Mouse (Mus musculus): ENCODE results near the gene Zfp169. TPM values are rescaled to one million over a fixed set of nuclear protein-coding genes. Genes with fewer than 3 reads are reported as not detected.
"Not testable (repeated sequence)": the region's sequence is repeated elsewhere in the genome, so short reads cannot be mapped to it uniquely, and the experiment has no call there.

The Zfp169 gene
- total and polyA plus RNA-seq, 2 experiments, result 3.1 to 5.8 TPM

DNA sequence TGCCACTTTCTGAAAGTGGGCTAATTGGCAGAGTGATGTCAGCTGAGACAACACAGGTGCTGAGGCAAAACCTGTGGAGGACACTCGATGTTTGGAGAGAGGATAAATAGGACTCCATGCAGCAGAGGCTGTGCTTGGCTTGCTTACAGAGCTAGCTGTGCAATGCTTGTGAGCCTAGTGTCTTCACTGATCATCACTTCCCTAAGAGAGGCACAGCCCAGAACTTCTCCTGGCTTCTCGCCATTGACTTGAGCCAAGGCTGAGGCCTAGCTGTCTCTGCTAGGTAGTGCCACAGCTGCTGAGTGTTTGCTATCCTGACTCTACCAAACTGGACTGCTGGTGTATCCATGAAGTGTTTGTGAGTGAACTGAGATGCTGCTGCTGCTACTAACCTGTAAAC, 17.4 kb upstream of the Zfp169 start:
- H3K4me3 ChIP-seq (ENCODE audit: insufficient read depth, low read depth, low read length), result no peak overlapping the region
- 37% methylated on average over 2 of the region's 2 CpGs for WGBS
- peak; percentile 47 for DNase-seq (ENCODE audit: extremely low read depth, low read depth, low spot score)
- H3K79me2 ChIP-seq (ENCODE audit: control insufficient read depth, insufficient read depth, low read length), result no peaks in the 10 kb centered on the region
- H3K9ac ChIP-seq (ENCODE audit: low read depth, low read length), result no peak overlapping the region
- H3K36me3 ChIP-seq (ENCODE audit: control insufficient read depth, insufficient read depth, low read length), result peaks cover 15% of the 10 kb centered on the region
- H3K4me1 ChIP-seq (ENCODE audit: control insufficient read depth, insufficient read depth, low read length), result peaks cover 1% of the 10 kb centered on the region; the same call in 1 of the 2 replicates
- no peak overlapping the region for H3K27ac ChIP-seq (replicated peaks; ENCODE audit: insufficient read depth, low read depth, low read length)
- TF ChIP-seq POLR2A (IDR thresholded peaks at IDR 0.05; ENCODE audit: extremely low read depth, insufficient read depth, low read length) (no peak), CTCF (IDR thresholded peaks at IDR 0.05; ENCODE audit: low read depth, low read length) (no peak)
- no peaks in the 10 kb centered on the region for H3K27me3 ChIP-seq (ENCODE audit: control insufficient read depth, insufficient read depth, low read length)

DNA sequence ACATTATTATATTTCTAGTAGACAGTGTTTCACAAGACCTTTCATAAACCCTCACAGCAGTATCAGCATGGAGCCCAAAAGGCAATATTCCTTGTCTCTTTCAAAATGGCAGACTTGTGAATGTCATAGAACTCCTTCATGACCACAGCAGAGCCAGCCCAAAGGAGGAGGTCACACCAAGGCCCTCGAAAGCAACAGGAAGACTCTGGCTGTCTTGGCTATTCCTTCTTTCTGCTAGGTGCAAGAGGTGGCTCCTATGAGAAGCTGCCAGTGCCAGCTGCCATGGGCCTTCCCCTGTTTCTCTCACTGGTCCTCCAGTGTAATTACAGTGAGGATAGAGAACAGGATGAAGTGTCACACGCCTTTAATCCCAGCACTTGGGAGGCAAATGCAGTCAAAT, 15.8 kb upstream of the Zfp169 start:
- Histone ChIP-seq H3K27me3 (ENCODE audit: control insufficient read depth, insufficient read depth, low read length) (no peaks in the 10 kb centered on the region), H3K27ac (replicated peaks; ENCODE audit: insufficient read depth, low read depth, low read length) (no peak overlapping the region), H3K4me3 (ENCODE audit: insufficient read depth, low read depth, low read length) (no peak overlapping the region), H3K9ac (ENCODE audit: low read depth, low read length) (no peak overlapping the region), H3K4me1 (ENCODE audit: control insufficient read depth, insufficient read depth, low read length) (0 out of 2 replicates have a peak, but pooled peaks cover under 1% of the 10 kb centered on the region), H3K79me2 (ENCODE audit: control insufficient read depth, insufficient read depth, low read length) (no peaks in the 10 kb centered on the region), H3K36me3 (ENCODE audit: control insufficient read depth, insufficient read depth, low read length) (peaks cover 5% of the 10 kb centered on the region)
- no peak for DNase-seq (ENCODE audit: extremely low read depth, low read depth, low spot score)
- WGBS, result 50% methylated on average over 2 of the region's 2 CpGs
- no peak for TF ChIP-seq POLR2A (IDR thresholded peaks at IDR 0.05; ENCODE audit: extremely low read depth, insufficient read depth, low read length)
- TF ChIP-seq CTCF (IDR thresholded peaks at IDR 0.05; ENCODE audit: low read depth, low read length), result no peak

DNA sequence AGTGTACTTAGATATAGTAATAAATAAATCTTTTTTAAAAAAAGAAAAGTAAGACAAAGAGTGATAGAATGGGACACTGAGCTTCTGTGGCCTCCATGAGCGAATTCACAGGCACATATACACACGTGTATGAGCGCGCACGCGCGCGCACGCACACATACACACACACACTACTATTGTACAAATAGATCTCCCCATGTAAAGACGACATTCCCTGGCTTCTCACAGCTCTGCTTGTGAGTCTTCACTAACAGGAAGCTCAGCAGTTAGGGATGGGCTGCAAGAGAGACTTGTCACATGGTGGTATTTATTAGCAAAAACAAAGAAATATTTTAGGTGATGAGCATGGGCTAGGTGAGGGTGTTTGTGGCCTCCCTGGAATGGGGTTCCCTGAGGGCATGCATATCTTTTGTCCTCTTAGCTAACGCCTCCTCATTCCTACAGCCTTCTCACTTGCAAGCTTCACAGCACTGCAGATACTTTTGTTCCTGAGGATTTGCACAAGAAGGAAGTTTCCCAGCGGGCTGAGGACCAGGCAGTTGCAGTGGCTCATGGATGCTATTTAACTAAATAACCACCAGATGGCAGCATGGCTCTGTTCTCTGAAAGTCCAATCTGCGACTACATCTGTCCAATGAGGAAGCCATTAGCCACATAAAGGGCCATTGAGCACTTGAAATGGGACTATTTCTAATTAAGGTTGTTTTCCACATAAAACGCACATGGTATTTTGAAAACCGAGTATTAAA, 15.0 kb upstream of the Zfp169 start:
- Histone ChIP-seq H3K9ac (ENCODE audit: low read depth, low read length) (no peak overlapping the region), H3K4me1 (ENCODE audit: control insufficient read depth, insufficient read depth, low read length) (no peaks in the 10 kb centered on the region), H3K27me3 (ENCODE audit: control insufficient read depth, insufficient read depth, low read length) (no peaks in the 10 kb centered on the region), H3K36me3 (ENCODE audit: control insufficient read depth, insufficient read depth, low read length) (peaks cover 1% of the 10 kb centered on the region; the same call in 1 of the 2 replicates), H3K79me2 (ENCODE audit: control insufficient read depth, insufficient read depth, low read length) (no peaks in the 10 kb centered on the region), H3K27ac (replicated peaks; ENCODE audit: insufficient read depth, low read depth, low read length) (no peak overlapping the region), H3K4me3 (ENCODE audit: insufficient read depth, low read depth, low read length) (no peak overlapping the region)
- TF ChIP-seq CTCF (IDR thresholded peaks at IDR 0.05; ENCODE audit: low read depth, low read length) (peak; percentile 76), POLR2A (IDR thresholded peaks at IDR 0.05; ENCODE audit: extremely low read depth, insufficient read depth, low read length) (no peak)
- WGBS, result 50% methylated on average over 15 of the region's 15 CpGs
- peak; percentile 70 for DNase-seq (ENCODE audit: extremely low read depth, low read depth, low spot score)

DNA sequence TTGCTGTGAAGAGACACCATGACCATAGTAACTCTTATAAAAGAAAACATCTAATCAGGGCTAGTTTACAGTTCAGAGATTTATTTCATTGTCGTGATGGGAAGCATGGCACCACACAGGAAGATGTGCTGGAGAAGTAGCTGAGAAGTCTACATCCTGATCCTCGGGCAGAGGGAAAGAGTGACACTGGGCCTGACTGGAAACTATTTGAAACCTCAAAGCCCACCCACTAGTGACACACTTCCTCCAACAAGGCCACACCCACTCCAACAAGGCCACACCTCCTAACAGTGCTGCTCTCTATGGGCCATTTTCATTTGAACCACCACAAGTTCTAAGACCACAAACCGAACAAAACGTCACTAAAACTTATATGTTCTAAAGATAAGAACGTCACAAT, 12.5 kb upstream of the Zfp169 start:
- 70% methylated on average over 5 of the region's 5 CpGs for WGBS
- Histone ChIP-seq H3K79me2 (ENCODE audit: control insufficient read depth, insufficient read depth, low read length) (no peaks in the 10 kb centered on the region), H3K27ac (replicated peaks; ENCODE audit: insufficient read depth, low read depth, low read length) (no peak overlapping the region), H3K4me1 (ENCODE audit: control insufficient read depth, insufficient read depth, low read length) (no peaks in the 10 kb centered on the region), H3K27me3 (ENCODE audit: control insufficient read depth, insufficient read depth, low read length) (no peaks in the 10 kb centered on the region), H3K9ac (ENCODE audit: low read depth, low read length) (no peak overlapping the region), H3K4me3 (ENCODE audit: insufficient read depth, low read depth, low read length) (no peak overlapping the region), H3K36me3 (ENCODE audit: control insufficient read depth, insufficient read depth, low read length) (no peaks in the 10 kb centered on the region)
- TF ChIP-seq POLR2A (IDR thresholded peaks at IDR 0.05; ENCODE audit: extremely low read depth, insufficient read depth, low read length) (no peak), CTCF (IDR thresholded peaks at IDR 0.05; ENCODE audit: low read depth, low read length) (no peak)
- no peak for DNase-seq (ENCODE audit: extremely low read depth, low read depth, low spot score)

DNA sequence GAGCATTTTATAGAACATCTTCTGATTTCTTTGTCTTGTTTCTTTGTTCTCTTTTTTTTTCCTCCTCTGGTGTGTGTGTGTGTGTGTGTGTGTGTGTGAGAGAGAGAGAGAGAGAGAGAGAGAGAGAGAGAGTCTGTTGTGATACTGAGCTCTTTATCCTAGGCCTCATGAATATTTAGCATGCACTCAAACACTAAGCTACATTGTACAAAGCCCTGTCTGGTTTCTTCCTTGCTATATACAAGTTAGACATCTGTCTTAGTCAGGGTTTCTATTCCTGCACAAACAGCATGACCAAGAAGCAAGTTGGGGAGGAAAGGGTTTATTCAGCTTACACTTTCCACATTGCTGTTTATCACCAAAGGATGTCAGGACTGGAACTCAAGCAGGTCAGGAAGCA, 5.9 kb upstream of the Zfp169 start:
- not testable (repeated sequence) for H3K4me1 ChIP-seq (ENCODE audit: control insufficient read depth, insufficient read depth, low read length); H3K27me3 ChIP-seq (ENCODE audit: control insufficient read depth, insufficient read depth, low read length); H3K79me2 ChIP-seq (ENCODE audit: control insufficient read depth, insufficient read depth, low read length); H3K36me3 ChIP-seq (ENCODE audit: control insufficient read depth, insufficient read depth, low read length); DNase-seq (ENCODE audit: extremely low read depth, low read depth, low spot score); H3K27ac ChIP-seq (replicated peaks; ENCODE audit: insufficient read depth, low read depth, low read length); H3K4me3 ChIP-seq (ENCODE audit: insufficient read depth, low read depth, low read length); H3K9ac ChIP-seq (ENCODE audit: low read depth, low read length)

DNA sequence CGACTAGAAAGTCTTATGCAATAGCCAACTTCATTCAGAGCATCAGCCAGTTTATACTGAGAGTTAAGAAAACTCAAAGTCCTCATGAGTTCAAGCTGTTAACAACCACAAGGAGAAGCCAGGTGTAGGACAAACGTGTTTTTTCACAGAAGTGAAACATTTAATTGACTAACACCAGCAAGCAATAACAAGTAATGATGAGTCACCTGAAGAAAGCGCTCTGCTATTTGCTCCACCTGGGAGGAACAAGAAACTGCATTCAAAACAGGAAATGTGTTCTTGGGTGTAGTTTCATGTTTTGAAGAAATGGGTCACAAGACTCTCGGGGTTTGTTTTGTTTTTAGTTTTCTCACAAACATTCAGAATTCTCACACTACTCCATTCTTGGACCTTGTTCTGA, 2.6 kb upstream of the Zfp169 start:
- H3K4me3 ChIP-seq (ENCODE audit: insufficient read depth, low read depth, low read length), result no peak overlapping the region
- no peak for DNase-seq (ENCODE audit: extremely low read depth, low read depth, low spot score)
- no peak overlapping the region for H3K9ac ChIP-seq (ENCODE audit: low read depth, low read length)
- H3K79me2 ChIP-seq (ENCODE audit: control insufficient read depth, insufficient read depth, low read length), result no peaks in the 10 kb centered on the region; the same call in 1 of the 2 replicates
- no peak overlapping the region for H3K27ac ChIP-seq (replicated peaks; ENCODE audit: insufficient read depth, low read depth, low read length)
- TF ChIP-seq CTCF (IDR thresholded peaks at IDR 0.05; ENCODE audit: low read depth, low read length), result no peak
- no peak for TF ChIP-seq POLR2A (IDR thresholded peaks at IDR 0.05; ENCODE audit: extremely low read depth, insufficient read depth, low read length)
- H3K4me1 ChIP-seq (ENCODE audit: control insufficient read depth, insufficient read depth, low read length), result peaks cover 5% of the 10 kb centered on the region
- no peaks in the 10 kb centered on the region for H3K36me3 ChIP-seq (ENCODE audit: control insufficient read depth, insufficient read depth, low read length)
- WGBS, result 63% methylated on average over 4 of the region's 4 CpGs
- no peaks in the 10 kb centered on the region for H3K27me3 ChIP-seq (ENCODE audit: control insufficient read depth, insufficient read depth, low read length)
